Comparison of ENCODE assay signal across 8 mouse cellular contexts in the genomic region with DNA sequence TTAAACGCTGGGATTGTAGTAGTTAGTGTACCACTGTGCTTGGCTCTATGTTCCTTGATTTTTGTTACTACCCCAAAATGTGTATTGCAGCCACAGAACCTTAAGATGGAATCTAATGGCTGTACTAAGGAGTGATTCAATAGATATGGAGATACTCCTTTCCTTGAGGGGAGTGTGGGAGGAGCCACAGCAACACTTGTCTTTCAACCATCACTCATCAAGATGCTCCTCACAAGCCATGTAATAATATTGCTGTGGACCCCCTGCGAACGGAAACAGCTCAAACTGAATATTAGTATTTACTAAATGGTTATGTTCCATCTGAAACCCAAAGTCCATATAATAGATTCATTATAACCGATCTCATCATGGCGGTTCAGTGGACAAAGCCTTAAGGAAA. TPM values are rescaled to one million over a fixed set of nuclear protein-coding genes. Genes with fewer than 3 reads are reported as not detected.
DNase-seq lines count a peak whose midpoint lies in the region; ATAC-seq and TF ChIP-seq lines count a peak whose summit lies in the region.

No protein-coding gene starts in this region.

- H3K9ac ChIP-seq in heart, embryonic 13.5 days: peak overlapping the region; percentile 100
- peak overlapping the region; percentile 100 for H3K9ac ChIP-seq in midbrain, embryonic 13.5 days (replicated peaks)

- ATAC-seq in heart, embryonic 13.5 days (ENCODE audit: extremely low read depth, insufficient number of reproducible peaks, low FRiP score, low TSS enrichment): no peak
- ATAC-seq in G1E (ENCODE audit: extremely low read depth, insufficient number of reproducible peaks, low FRiP score, poor library complexity, severe bottlenecking): no peak
- no peak for ATAC-seq in midbrain, embryonic 13.5 days

- no peaks in the 10 kb centered on the region for H3K9me3 ChIP-seq in heart, embryonic 13.5 days
- no peaks in the 10 kb centered on the region for H3K9me3 ChIP-seq in G1E (replicated peaks)
- no peaks in the 10 kb centered on the region for H3K9me3 ChIP-seq in hindbrain, embryonic 10.5 days
- no peaks in the 10 kb centered on the region for H3K9me3 ChIP-seq in midbrain, embryonic 13.5 days

- DNase-seq in heart, postnatal 25 days (ENCODE audit: low spot score): no peak
- no peak for DNase-seq in G1E (ENCODE audit: low spot score)
- no peak for DNase-seq in hindbrain, embryonic 10.5 days (ENCODE audit: low spot score)
- no peak for DNase-seq in left cerebral cortex, postnatal 4 days
- no peak for DNase-seq in ovary, adult 18-20 months (ENCODE audit: low spot score)
- DNase-seq in B cell, adult 2 months: no peak

- intact Hi-C loops in heart, postnatal 25 days (cut with DNase I): loop anchor here (5.0 kb wide), 1 partner anchor 74 kb away; no protein-coding TSS in a partner anchor
- intact Hi-C loops in left cerebral cortex, postnatal 4 days (cut with DNase I): loop anchor here (5.0 kb wide), 1 partner anchor 79 kb away; no protein-coding TSS in a partner anchor

- 2% methylated on average over 5 of the region's 5 CpGs for WGBS in heart, embryonic 13.5 days
- 3% methylated on average over 5 of the region's 5 CpGs for WGBS in hindbrain, embryonic 10.5 days
- 3% methylated on average over 5 of the region's 5 CpGs for WGBS in midbrain, embryonic 13.5 days

- H3K27ac ChIP-seq in heart, embryonic 13.5 days (replicated peaks): peak overlapping the region; percentile 100
- peak overlapping the region; percentile 99 for H3K27ac ChIP-seq in hindbrain, embryonic 10.5 days
- peak overlapping the region; percentile 99; the same call in 1 of the 2 replicates for H3K27ac ChIP-seq in midbrain, embryonic 13.5 days

- no peaks in the 10 kb centered on the region for H3K27me3 ChIP-seq in heart, embryonic 13.5 days (replicated peaks)
- H3K27me3 ChIP-seq in G1E (ENCODE audit: insufficient read depth, low read length): no peaks in the 10 kb centered on the region
- no peaks in the 10 kb centered on the region for H3K27me3 ChIP-seq in hindbrain, embryonic 10.5 days (ENCODE audit: insufficient read depth, poor library complexity, severe bottlenecking)
- no peaks in the 10 kb centered on the region for H3K27me3 ChIP-seq in midbrain, embryonic 13.5 days

- peak overlapping the region; percentile 95 for H3K4me2 ChIP-seq in heart, embryonic 13.5 days
- peak overlapping the region; percentile 96 for H3K4me2 ChIP-seq in midbrain, embryonic 13.5 days (replicated peaks)

- H3K36me3 ChIP-seq in heart, embryonic 13.5 days: peaks cover 44% of the 10 kb centered on the region
- H3K36me3 ChIP-seq in G1E (replicated peaks): peaks cover 51% of the 10 kb centered on the region
- H3K36me3 ChIP-seq in hindbrain, embryonic 10.5 days: peaks cover 50% of the 10 kb centered on the region
- H3K36me3 ChIP-seq in midbrain, embryonic 13.5 days: peaks cover 43% of the 10 kb centered on the region

- no peak for TF ChIP-seq CTCF in G1E (IDR thresholded peaks at IDR 0.05; ENCODE audit: low read depth, low read length)

- H3K4me3 ChIP-seq in heart, embryonic 13.5 days: peak overlapping the region; percentile 98
- peak overlapping the region; percentile 99 for H3K4me3 ChIP-seq in G1E (ENCODE audit: low read depth, low read length)
- peak overlapping the region; percentile 97 for H3K4me3 ChIP-seq in hindbrain, embryonic 10.5 days
- H3K4me3 ChIP-seq in midbrain, embryonic 13.5 days (replicated peaks): peak overlapping the region; percentile 98

- peaks cover 32% of the 10 kb centered on the region for H3K4me1 ChIP-seq in heart, embryonic 13.5 days
- peaks cover 39% of the 10 kb centered on the region for H3K4me1 ChIP-seq in G1E (ENCODE audit: insufficient read depth, low read depth, low read length)
- peaks cover 33% of the 10 kb centered on the region for H3K4me1 ChIP-seq in hindbrain, embryonic 10.5 days (replicated peaks)
- peaks cover 46% of the 10 kb centered on the region for H3K4me1 ChIP-seq in midbrain, embryonic 13.5 days (replicated peaks)

RNA-seq across cellular contexts. Expression of gene Mat2a, which starts 1.1 kb away (rescaled TPM):
- 264 and 267 TPM in 2 replicates for polyA plus RNA-seq in heart, embryonic 13.5 days (2015; fragmentation: Nextera tagmentation; extraction: Ambion mirVana)
- total RNA-seq in heart, postnatal 25 days (2021): 100 to 1,000 TPM; 106 to 141 TPM
- 355 and 414 TPM in 2 replicates for total RNA-seq in G1E (2014; fragmentation: Nextera tagmentation)
- total RNA-seq in G1E (2017): 275 and 294 TPM in 2 replicates
- 24.9 and 34.2 TPM in 2 replicates for polyA plus RNA-seq in G1E (2012)
- 320 and 408 TPM in 2 replicates for polyA plus RNA-seq in hindbrain, embryonic 10.5 days (2016; fragmentation: Nextera tagmentation; extraction: Ambion mirVana)
- 439 and 454 TPM in 2 replicates for polyA plus RNA-seq in midbrain, embryonic 13.5 days (2015; fragmentation: Nextera tagmentation; extraction: Ambion mirVana)
- total RNA-seq in left cerebral cortex, postnatal 4 days (2021): 100 to 1,000 TPM; 184 to 193 TPM

RNA-seq across cellular contexts. Expression of gene Ggcx, which starts 24.1 kb away (rescaled TPM):
- polyA plus RNA-seq in heart, embryonic 13.5 days (2015; fragmentation: Nextera tagmentation; extraction: Ambion mirVana): 28.3 and 31.5 TPM in 2 replicates
- 10 to 100 TPM; 33.3 to 35.0 TPM for total RNA-seq in heart, postnatal 25 days (2021)
- total RNA-seq in G1E (2014; fragmentation: Nextera tagmentation): 25.9 and 27.8 TPM in 2 replicates
- 9.2 and 12.4 TPM in 2 replicates for total RNA-seq in G1E (2017)
- polyA plus RNA-seq in G1E (2012): 6.5 and 6.7 TPM in 2 replicates
- 18.5 and 19.6 TPM in 2 replicates for polyA plus RNA-seq in hindbrain, embryonic 10.5 days (2016; fragmentation: Nextera tagmentation; extraction: Ambion mirVana)
- 14.4 and 18.7 TPM in 2 replicates for polyA plus RNA-seq in midbrain, embryonic 13.5 days (2015; fragmentation: Nextera tagmentation; extraction: Ambion mirVana)
- total RNA-seq in left cerebral cortex, postnatal 4 days (2021): 10 to 100 TPM; 18.6 to 21.1 TPM

RNA-seq across cellular contexts. Expression of gene Vamp8, which starts 47.7 kb away (rescaled TPM):
- polyA plus RNA-seq in heart, embryonic 13.5 days (2015; fragmentation: Nextera tagmentation; extraction: Ambion mirVana): 127 and 150 TPM in 2 replicates
- 10 to 100 TPM; 72.2 to 74.1 TPM for total RNA-seq in heart, postnatal 25 days (2021)
- total RNA-seq in G1E (2014; fragmentation: Nextera tagmentation): 58.1 and 72.6 TPM in 2 replicates
- total RNA-seq in G1E (2017): 516 and 572 TPM in 2 replicates
- polyA plus RNA-seq in G1E (2012): 147 and 261 TPM in 2 replicates
- 40.7 and 43.5 TPM in 2 replicates for polyA plus RNA-seq in hindbrain, embryonic 10.5 days (2016; fragmentation: Nextera tagmentation; extraction: Ambion mirVana)
- polyA plus RNA-seq in midbrain, embryonic 13.5 days (2015; fragmentation: Nextera tagmentation; extraction: Ambion mirVana): 21.7 and 21.9 TPM in 2 replicates
- 1 to 10 TPM; 7.2 to 7.3 TPM for total RNA-seq in left cerebral cortex, postnatal 4 days (2021)

RNA-seq across cellular contexts. Expression of gene Vamp5, which starts 58.0 kb away (rescaled TPM):
- polyA plus RNA-seq in heart, embryonic 13.5 days (2015; fragmentation: Nextera tagmentation; extraction: Ambion mirVana): 42.7 and 53.4 TPM in 2 replicates
- 10 to 100 TPM; 56.3 to 59.6 TPM for total RNA-seq in heart, postnatal 25 days (2021)
- total RNA-seq in G1E (2014; fragmentation: Nextera tagmentation) (187 and 244 TPM in 2 replicates), G1E (2017) (163 and 182 TPM in 2 replicates)
- 133 and 183 TPM in 2 replicates for polyA plus RNA-seq in G1E (2012)
- polyA plus RNA-seq in hindbrain, embryonic 10.5 days (2016; fragmentation: Nextera tagmentation; extraction: Ambion mirVana): 13.6 and 15.8 TPM in 2 replicates
- 14.5 and 15.9 TPM in 2 replicates for polyA plus RNA-seq in midbrain, embryonic 13.5 days (2015; fragmentation: Nextera tagmentation; extraction: Ambion mirVana)
- 1 to 10 TPM; 5.9 to 8.4 TPM for total RNA-seq in left cerebral cortex, postnatal 4 days (2021)
